Mouse (Mus musculus): ENCODE measurements around the gene Cpsf2.
A peak's percentile ranks its signal among the peaks of the same experiment; 100 is the strongest.

Gene Cpsf2

GRCm38 (mm10) chr12:101980266-101980665 lies 4.5 kb downstream of the Cpsf2 start:
- DNase-seq (ENCODE audit: low spot score): no peak

- DNase-seq (ENCODE audit: low spot score): no peak
Observed at GRCm38 (mm10) chr12:101981559-101981958, 5.8 kb downstream of the Cpsf2 start.

- no peak for DNase-seq (ENCODE audit: low spot score)
Observed at GRCm38 (mm10) chr12:101982977-101983376, 7.2 kb downstream of the Cpsf2 start.

GRCm38 (mm10) chr12:101985110-101985509 lies 9.3 kb downstream of the Cpsf2 start:
- no peak for DNase-seq (ENCODE audit: low spot score)

- DNase-seq (ENCODE audit: low spot score): no peak
Observed at GRCm38 (mm10) chr12:101987659-101988058, 11.9 kb downstream of the Cpsf2 start.

- DNase-seq (ENCODE audit: low spot score): no peak
Observed at GRCm38 (mm10) chr12:101994576-101995467, 19.0 kb downstream of the Cpsf2 start.

- no peak for DNase-seq (ENCODE audit: low spot score)
Observed at GRCm38 (mm10) chr12:101998929-101999328, 23.1 kb downstream of the Cpsf2 start.

GRCm38 (mm10) chr12:102000785-102001184 lies 25.0 kb downstream of the Cpsf2 start:
- no peak for DNase-seq (ENCODE audit: low spot score)

- no peak for DNase-seq (ENCODE audit: low spot score)
Observed at GRCm38 (mm10) chr12:102008111-102008977, 32.6 kb downstream of the Cpsf2 start.

- no peak for DNase-seq (ENCODE audit: low spot score)
Observed at GRCm38 (mm10) chr12:102009551-102009950, 33.8 kb downstream of the Cpsf2 start.

- no peak for DNase-seq (ENCODE audit: low spot score)
Observed at GRCm38 (mm10) chr12:102014411-102014810, 38.6 kb downstream of the Cpsf2 start.

GRCm38 (mm10) chr12:102015127-102015526 lies 39.3 kb downstream of the Cpsf2 start:
- DNase-seq (ENCODE audit: low spot score): no peak

- no peak for DNase-seq (ENCODE audit: low spot score)
Observed at GRCm38 (mm10) chr12:102021923-102022322, 46.1 kb downstream of the Cpsf2 start.

GRCm38 (mm10) chr12:102029184-102029583 lies 53.4 kb downstream of the Cpsf2 start:
- DNase-seq (ENCODE audit: low spot score): no peak

GRCm38 (mm10) chr12:102029892-102030446 lies 54.2 kb downstream of the Cpsf2 start:
- no peak for DNase-seq (ENCODE audit: low spot score)

GRCm38 (mm10) chr12:102034934-102035333 lies 59.1 kb downstream of the Cpsf2 start:
- DNase-seq (ENCODE audit: low spot score): no peak

- no peak for DNase-seq (ENCODE audit: low spot score)
Observed at GRCm38 (mm10) chr12:102039861-102040260, 64.1 kb downstream of the Cpsf2 start.

- no peak for DNase-seq (ENCODE audit: low spot score)
Observed at GRCm38 (mm10) chr12:102041699-102042098, 65.9 kb downstream of the Cpsf2 start.

- DNase-seq (ENCODE audit: low spot score): no peak
Observed at GRCm38 (mm10) chr12:102042247-102042646, 66.5 kb downstream of the Cpsf2 start.

GRCm38 (mm10) chr12:102043840-102044239 lies 68.1 kb downstream of the Cpsf2 start:
- DNase-seq (ENCODE audit: low spot score): no peak

GRCm38 (mm10) chr12:102054155-102054554 lies 78.4 kb downstream of the Cpsf2 start:
- DNase-seq (ENCODE audit: low spot score): no peak

- peak; percentile 30 for DNase-seq (ENCODE audit: low spot score)
Observed at GRCm38 (mm10) chr12:102055758-102056157, 80.0 kb downstream of the Cpsf2 start.
